Mouse (Mus musculus): ENCODE measurements around the gene Fkbp11. TPM values are rescaled to one million over a fixed set of nuclear protein-coding genes. Genes with fewer than 3 reads are reported as not detected.
"Not testable (repeated sequence)": the region's sequence is repeated elsewhere in the genome, so short reads cannot be mapped to it uniquely, and the experiment has no call there.

The Fkbp11 gene
- total RNA-seq, 2 experiments from 2014 or later, result 1.4 to 2.3 TPM

GRCm38 (mm10) chr15:98743863-98744262 lies 15.9 kb upstream of the Fkbp11 start:
- DNase-seq (ENCODE audit: low spot score in 2 of 2); intact Hi-C loops (cut with DNase I): not testable (repeated sequence)

- DNase-seq (ENCODE audit: low spot score in 2 of 2), result no peak
- intact Hi-C loops (cut with DNase I), result no loop called here
Observed at GRCm38 (mm10) chr15:98742766-98743428, 14.9 kb upstream of the Fkbp11 start.

GRCm38 (mm10) chr15:98740219-98740618 lies 12.2 kb upstream of the Fkbp11 start:
- DNase-seq (ENCODE audit: low spot score in 2 of 2), result no peak
- intact Hi-C loops (cut with DNase I), result no loop called here

DNA sequence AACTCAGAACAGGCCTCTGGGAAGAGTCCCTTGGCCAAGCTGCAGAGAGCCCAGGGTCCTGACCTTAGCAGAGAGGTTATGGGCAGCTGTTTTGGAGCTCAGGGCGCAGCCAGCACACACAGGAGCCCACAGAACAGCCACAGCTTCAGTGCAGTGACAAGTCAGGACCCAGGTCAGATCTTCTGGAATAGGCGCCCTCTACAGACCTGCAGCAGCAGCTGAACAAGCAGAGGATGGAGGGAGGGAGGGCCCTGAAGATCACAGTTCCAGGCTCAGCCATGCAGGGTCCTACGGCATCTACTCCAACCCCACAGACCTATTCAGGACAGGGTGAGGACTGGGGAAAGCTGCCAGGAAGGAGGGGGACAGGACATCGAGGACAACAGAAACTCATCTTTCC lies 10.8 kb upstream of the Fkbp11 start:
- intact Hi-C loops (cut with DNase I), result no loop called here
- DNase-seq (ENCODE audit: low spot score in 2 of 2), result no peak

DNA sequence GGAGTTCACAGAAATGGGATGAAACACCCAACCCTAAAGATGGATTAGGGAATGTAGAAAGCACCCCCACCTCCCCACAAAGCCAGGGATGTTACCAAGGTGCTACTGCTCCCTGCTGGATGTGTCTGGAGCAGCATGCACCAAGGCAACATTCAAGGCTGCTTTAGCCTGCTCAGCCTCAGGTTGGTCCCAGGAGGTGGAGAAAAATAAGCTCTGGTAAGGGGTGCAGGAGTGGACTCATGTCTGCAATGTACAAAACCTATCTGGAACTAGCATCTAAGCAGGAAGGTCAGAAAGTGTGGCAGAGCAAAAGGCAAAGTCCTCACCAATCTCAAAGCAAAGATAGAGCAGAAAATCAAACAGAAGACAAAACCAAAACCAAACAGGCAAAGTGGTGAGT lies 9.9 kb upstream of the Fkbp11 start:
- intact Hi-C loops (cut with DNase I), result no loop called here
- peak; percentile 43 to 52 for DNase-seq (ENCODE audit: low spot score in 2 of 2)

GRCm38 (mm10) chr15:98736521-98736920 lies 8.5 kb upstream of the Fkbp11 start:
- no peak for DNase-seq (ENCODE audit: low spot score in 2 of 2)
- intact Hi-C loops (cut with DNase I), result no loop called here

DNA sequence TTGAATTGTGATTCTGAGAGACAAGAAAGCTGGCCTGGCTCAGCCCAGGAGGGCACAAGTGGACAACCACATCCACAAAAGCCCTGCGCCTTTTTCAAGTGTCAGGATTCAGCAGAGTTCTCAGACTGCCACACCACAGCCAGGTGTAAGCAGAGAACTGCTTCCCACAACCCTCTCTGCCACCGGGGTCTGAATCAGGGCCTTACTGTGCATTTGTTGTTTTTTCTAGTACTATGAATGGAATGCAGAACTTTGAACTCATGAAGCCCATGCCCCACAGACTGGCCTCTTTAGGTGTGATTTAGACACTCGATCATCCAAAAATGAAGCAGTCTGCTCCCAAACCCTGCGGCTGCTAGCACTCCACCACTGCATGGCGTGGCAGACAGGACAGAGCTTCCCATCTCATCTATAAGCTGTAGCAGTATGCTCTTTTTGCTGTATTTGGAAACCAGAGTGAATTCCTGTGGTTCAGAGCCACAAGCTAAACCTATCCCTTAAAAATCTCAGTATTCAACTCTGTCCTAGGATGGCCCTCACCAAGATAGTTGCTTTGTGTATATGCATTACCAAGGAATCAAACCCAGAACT lies 6.1 kb upstream of the Fkbp11 start:
- intact Hi-C loops (cut with DNase I), result no loop called here
- DNase-seq (ENCODE audit: low spot score in 2 of 2), result no peak

- DNase-seq (ENCODE audit: low spot score in 2 of 2), result no peak
- intact Hi-C loops (cut with DNase I), result no loop called here
Observed at GRCm38 (mm10) chr15:98733370-98733769, 5.4 kb upstream of the Fkbp11 start.

- intact Hi-C loops (cut with DNase I), result no loop called here
- DNase-seq (ENCODE audit: low spot score in 2 of 2), result no peak
Observed at GRCm38 (mm10) chr15:98732006-98732531, 4.1 kb upstream of the Fkbp11 start.

- DNase-seq (ENCODE audit: low spot score in 2 of 2), result no peak
- intact Hi-C loops (cut with DNase I), result no loop called here
Observed at GRCm38 (mm10) chr15:98730790-98731189, 2.8 kb upstream of the Fkbp11 start.

GRCm38 (mm10) chr15:98729791-98730545 lies 2.0 kb upstream of the Fkbp11 start:
- DNase-seq (ENCODE audit: low spot score in 2 of 2), result no peak
- intact Hi-C loops (cut with DNase I), result no loop called here

GRCm38 (mm10) chr15:98728366-98728765 lies 368 bp upstream of the Fkbp11 start:
- no peak for DNase-seq (ENCODE audit: low spot score in 2 of 2)
- intact Hi-C loops (cut with DNase I), result no loop called here

DNA sequence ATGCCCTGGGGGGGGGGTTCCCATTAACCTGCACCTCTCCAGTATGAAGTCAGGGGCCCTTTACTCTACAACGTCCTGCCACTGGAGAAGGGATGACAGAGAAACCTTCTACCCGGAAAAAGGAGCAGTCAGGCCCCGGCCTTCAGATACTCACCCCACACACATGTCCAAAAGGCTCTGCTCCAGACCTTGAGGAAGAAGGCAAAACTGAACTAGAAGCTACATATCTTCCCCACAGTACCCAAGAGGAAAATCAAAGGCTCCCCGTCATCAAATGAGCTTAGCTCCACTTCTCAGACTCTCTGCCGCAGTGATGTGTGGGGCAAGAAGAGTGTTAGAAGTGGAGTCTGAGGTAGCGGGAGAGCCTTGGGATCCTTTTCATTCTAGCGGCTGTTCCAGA lies 1.3 kb downstream of the Fkbp11 start:
- intact Hi-C loops (cut with DNase I), result no loop called here
- no peak for DNase-seq (ENCODE audit: low spot score in 2 of 2)

GRCm38 (mm10) chr15:98726079-98726478 lies 1.9 kb downstream of the Fkbp11 start:
- no peak for DNase-seq (ENCODE audit: low spot score in 2 of 2)
- intact Hi-C loops (cut with DNase I), result no loop called here

DNA sequence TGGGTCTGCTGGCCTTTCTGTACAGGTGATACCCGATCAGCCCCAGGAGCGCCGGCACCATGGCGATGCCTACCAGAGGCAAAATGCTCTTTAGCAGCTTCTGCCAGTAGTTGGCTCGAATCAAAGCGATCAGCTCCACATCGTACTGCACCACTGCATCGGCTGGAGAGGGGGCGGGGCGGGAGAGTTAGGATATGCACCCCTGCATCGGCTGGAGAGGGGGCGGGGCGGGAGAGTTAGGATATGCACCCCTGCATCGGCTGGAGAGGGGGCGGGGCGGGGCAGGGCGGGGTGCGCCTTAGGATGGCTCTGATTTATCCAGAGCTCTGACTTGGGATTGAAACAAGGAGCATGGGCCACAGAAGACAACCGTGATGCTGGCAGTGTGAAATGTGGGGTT lies 3.6 kb downstream of the Fkbp11 start:
- intact Hi-C loops (cut with DNase I), result no loop called here
- no peak for DNase-seq (ENCODE audit: low spot score in 2 of 2)

- DNase-seq (ENCODE audit: low spot score in 2 of 2), result no peak
- intact Hi-C loops (cut with DNase I), result no loop called here
Observed at GRCm38 (mm10) chr15:98722854-98723253, 5.1 kb downstream of the Fkbp11 start.

DNA sequence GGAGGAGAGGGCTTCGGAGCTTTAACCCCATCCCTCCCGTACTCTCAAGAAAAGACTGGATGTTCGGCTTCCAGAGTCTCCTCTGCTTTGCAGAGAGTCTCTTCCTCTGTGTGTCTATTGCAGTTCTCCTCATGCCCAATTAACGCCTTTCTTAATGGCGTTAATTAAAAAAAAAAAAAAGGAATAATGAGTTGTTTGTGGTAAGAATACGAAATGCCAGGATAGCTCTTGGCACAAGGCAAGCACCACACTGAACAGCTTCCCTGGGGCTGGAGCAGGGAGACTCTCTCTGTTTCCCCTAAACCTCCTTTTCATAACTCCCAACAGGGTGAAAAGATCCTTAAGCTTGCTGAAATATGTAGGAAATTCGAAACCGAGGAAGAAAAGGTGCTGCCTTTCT lies 5.8 kb downstream of the Fkbp11 start:
- no peak for DNase-seq (ENCODE audit: low spot score in 2 of 2)
- intact Hi-C loops (cut with DNase I), result no loop called here

DNA sequence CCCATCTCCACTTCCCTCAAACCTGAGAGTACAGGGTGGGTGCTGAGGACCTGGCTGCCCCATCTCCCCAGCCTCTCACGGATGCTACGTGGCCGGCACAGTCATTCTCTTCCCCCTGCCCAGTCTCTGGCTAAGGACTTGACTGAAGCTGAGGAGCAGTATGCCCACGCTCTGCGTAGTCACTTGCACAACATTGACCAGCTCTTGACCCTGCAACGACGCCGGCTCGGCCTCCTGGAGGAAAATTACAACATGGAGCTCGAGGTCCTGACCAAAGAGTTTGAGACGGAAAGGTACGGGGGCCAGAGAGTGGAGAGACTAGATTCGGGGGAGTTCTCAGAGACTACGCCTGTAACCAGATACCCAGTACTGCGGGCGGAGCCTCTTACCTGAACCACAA lies 10.7 kb downstream of the Fkbp11 start:
- DNase-seq (ENCODE audit: low spot score in 2 of 2), result no peak
- intact Hi-C loops (cut with DNase I), result no loop called here

- intact Hi-C loops (cut with DNase I), result loop anchor here (5.0 kb wide), 1 partner anchor 137 kb away; no protein-coding TSS in a partner anchor
- DNase-seq (ENCODE audit: low spot score in 2 of 2), result no peak
Observed at GRCm38 (mm10) chr15:98714230-98714652, 13.8 kb downstream of the Fkbp11 start.

DNA sequence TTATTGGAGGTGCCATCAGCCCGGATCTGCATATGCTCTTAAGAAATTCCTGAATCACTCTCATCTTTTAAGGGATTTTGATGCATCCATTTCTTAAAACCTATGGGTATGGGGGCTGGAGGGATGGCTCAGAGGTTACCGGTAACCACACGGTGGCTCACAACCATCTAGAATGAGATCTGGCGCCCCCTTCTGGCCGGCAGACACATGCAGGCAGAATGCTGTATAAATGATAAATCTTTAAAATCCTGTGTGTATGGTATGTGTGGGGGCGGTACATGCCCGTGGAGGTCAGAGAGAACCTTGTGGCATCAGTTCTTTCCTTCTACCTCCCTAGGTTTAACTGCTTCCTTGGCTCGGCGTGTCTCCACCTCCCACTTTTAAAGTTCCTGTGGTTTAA lies 17.6 kb downstream of the Fkbp11 start:
- intact Hi-C loops (cut with DNase I), result loop anchor here (5.0 kb wide), 1 partner anchor 133 kb away; no protein-coding TSS in a partner anchor
- DNase-seq (ENCODE audit: low spot score in 2 of 2), result peak; percentile 69 to 74

Data from left cerebral cortex, postnatal 25 days (tissue).